Mouse (Mus musculus) liver (tissue): ENCODE results near the gene Slc37a3.
A peak's percentile ranks its signal among the peaks of the same experiment; 100 is the strongest.

Experiments used
- DNase-seq: peaks from one replicate; pipeline ENCODE4 v3.0.0-alpha.2; 2020; ENCODE audit warnings: mixed read lengths

Slc37a3 gene

GRCm38 (mm10) chr6:39317854-39318630 lies 59.4 kb downstream of the Slc37a3 start:
- no peak for DNase-seq

GRCm38 (mm10) chr6:39316089-39316488 lies 61.4 kb downstream of the Slc37a3 start:
- DNase-seq = no peak

- DNase-seq = no peak
Measured at GRCm38 (mm10) chr6:39314461-39314860, 63.0 kb downstream of the Slc37a3 start.

- DNase-seq = no peak
Measured at GRCm38 (mm10) chr6:39311786-39312185, 65.7 kb downstream of the Slc37a3 start.

GRCm38 (mm10) chr6:39304371-39304874 lies 73.1 kb downstream of the Slc37a3 start:
- no peak for DNase-seq

- DNase-seq = peak; percentile 49
Measured at GRCm38 (mm10) chr6:39301484-39301883, 76.0 kb downstream of the Slc37a3 start.

- DNase-seq = no peak
Measured at GRCm38 (mm10) chr6:39297079-39297478, 80.4 kb downstream of the Slc37a3 start.

GRCm38 (mm10) chr6:39296474-39296873 lies 81.0 kb downstream of the Slc37a3 start:
- no peak for DNase-seq

- no peak for DNase-seq
Measured at GRCm38 (mm10) chr6:39295727-39296411, 81.6 kb downstream of the Slc37a3 start.

- no peak for DNase-seq
Measured at GRCm38 (mm10) chr6:39289721-39290120, 87.8 kb downstream of the Slc37a3 start.

GRCm38 (mm10) chr6:39287782-39288181 lies 89.7 kb downstream of the Slc37a3 start:
- DNase-seq = no peak

- no peak for DNase-seq
Measured at GRCm38 (mm10) chr6:39286732-39287083, 90.8 kb downstream of the Slc37a3 start.

- DNase-seq = no peak
Measured at GRCm38 (mm10) chr6:39286053-39286731, 91.3 kb downstream of the Slc37a3 start.

- no peak for DNase-seq
Measured at GRCm38 (mm10) chr6:39284836-39285235, 92.6 kb downstream of the Slc37a3 start.
